Mouse (Mus musculus) CH12F3 (cell line): ENCODE results near the gene Ccdc34.

ENCODE experiments used
- in situ Hi-C: fragments of 300-500 bp; cut with MboI; formaldehyde crosslinking; loops from 2 replicates; pipeline ENCODE4 v1.14.3; 2020; ENCODE audit warnings: low sequenced_read_pairs

Gene Ccdc34

GRCm38 (mm10) chr2:110017616-110018505 lies at the start of gene Ccdc34:
Gene Ccdc34 (plus strand): TSS chr2:110017817.
- in situ Hi-C loops: no loop called here

- in situ Hi-C loops: no loop called here
Observed at GRCm38 (mm10) chr2:109969381-109969780, 48.2 kb upstream of the Ccdc34 start.

- in situ Hi-C loops: no loop called here
Observed at GRCm38 (mm10) chr2:109969926-109970532, 47.6 kb upstream of the Ccdc34 start.

GRCm38 (mm10) chr2:109970744-109971410 lies 46.7 kb upstream of the Ccdc34 start:
- in situ Hi-C loops: no loop called here

GRCm38 (mm10) chr2:109972310-109972709 lies 45.3 kb upstream of the Ccdc34 start:
- in situ Hi-C loops: no loop called here

GRCm38 (mm10) chr2:109972922-109973321 lies 44.7 kb upstream of the Ccdc34 start:
- in situ Hi-C loops: no loop called here

- in situ Hi-C loops: no loop called here
Observed at GRCm38 (mm10) chr2:109974807-109975206, 42.8 kb upstream of the Ccdc34 start.

- in situ Hi-C loops: no loop called here
Observed at GRCm38 (mm10) chr2:109976181-109976580, 41.4 kb upstream of the Ccdc34 start.

GRCm38 (mm10) chr2:109977322-109977721 lies 40.3 kb upstream of the Ccdc34 start:
- in situ Hi-C loops: no loop called here

- in situ Hi-C loops: no loop called here
Observed at GRCm38 (mm10) chr2:109979209-109979608, 38.4 kb upstream of the Ccdc34 start.

- in situ Hi-C loops: no loop called here
Observed at GRCm38 (mm10) chr2:109983435-109983834, 34.2 kb upstream of the Ccdc34 start.

- in situ Hi-C loops: no loop called here
Observed at GRCm38 (mm10) chr2:109984930-109985329, 32.7 kb upstream of the Ccdc34 start.

GRCm38 (mm10) chr2:109985560-109985959 lies 32.1 kb upstream of the Ccdc34 start:
- in situ Hi-C loops: no loop called here

GRCm38 (mm10) chr2:109986036-109986785 lies 31.4 kb upstream of the Ccdc34 start:
- in situ Hi-C loops: no loop called here

GRCm38 (mm10) chr2:109987946-109988345 lies 29.7 kb upstream of the Ccdc34 start:
- in situ Hi-C loops: no loop called here

- in situ Hi-C loops: no loop called here
Observed at GRCm38 (mm10) chr2:109989196-109989595, 28.4 kb upstream of the Ccdc34 start.

- in situ Hi-C loops: no loop called here
Observed at GRCm38 (mm10) chr2:109989679-109990473, 27.7 kb upstream of the Ccdc34 start.

- in situ Hi-C loops: no loop called here
Observed at GRCm38 (mm10) chr2:109991754-109992153, 25.9 kb upstream of the Ccdc34 start.

- in situ Hi-C loops: no loop called here
Observed at GRCm38 (mm10) chr2:109992448-109993073, 25.1 kb upstream of the Ccdc34 start.

- in situ Hi-C loops: no loop called here
Observed at GRCm38 (mm10) chr2:109993404-109993803, 24.2 kb upstream of the Ccdc34 start.
